Mouse (Mus musculus) adrenal gland, postnatal 10 days (tissue): ENCODE results near the gene Soga1. TPM values are rescaled to one million over a fixed set of nuclear protein-coding genes. Genes with fewer than 3 reads are reported as not detected.
A peak's percentile ranks its signal among the peaks of the same experiment; 100 is the strongest.

Experiments used
- DNase-seq: peaks from one replicate; pipeline ENCODE4 v3.0.0; 2021; ENCODE audit warnings: mixed read lengths
- total RNA-seq, 2 experiments: library from RNA; stranded (reverse); gene quantifications; 2 replicates each; pipeline ENCODE4 v1.2.3; 2021

Gene Soga1
- total RNA-seq, 2 experiments from 2014 or later: 30.3 to 35.9 TPM

DNA sequence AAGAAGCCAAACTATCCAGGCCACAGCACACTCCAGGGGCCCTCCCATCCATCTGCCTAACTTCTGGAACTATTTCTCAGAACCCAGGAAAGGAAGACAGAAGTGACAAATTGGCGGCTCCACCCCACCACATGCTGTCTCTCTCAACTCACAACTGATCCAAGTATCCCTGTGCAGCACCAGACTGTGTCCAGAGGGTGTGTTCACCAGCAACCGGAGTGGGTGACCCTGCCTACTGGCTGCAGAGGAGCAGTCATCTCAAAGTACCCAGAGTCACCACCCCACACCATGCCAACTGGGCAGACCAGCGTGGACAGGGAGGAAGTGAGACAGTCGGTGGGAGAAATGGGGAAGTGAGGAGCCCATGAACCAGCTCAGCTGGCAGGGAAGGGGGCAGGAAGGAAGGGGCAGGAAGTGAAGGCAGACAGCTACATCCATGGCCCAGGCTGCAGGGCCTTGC, 15.8 kb downstream of the Soga1 start:
- DNase-seq: peak; percentile 27

DNA sequence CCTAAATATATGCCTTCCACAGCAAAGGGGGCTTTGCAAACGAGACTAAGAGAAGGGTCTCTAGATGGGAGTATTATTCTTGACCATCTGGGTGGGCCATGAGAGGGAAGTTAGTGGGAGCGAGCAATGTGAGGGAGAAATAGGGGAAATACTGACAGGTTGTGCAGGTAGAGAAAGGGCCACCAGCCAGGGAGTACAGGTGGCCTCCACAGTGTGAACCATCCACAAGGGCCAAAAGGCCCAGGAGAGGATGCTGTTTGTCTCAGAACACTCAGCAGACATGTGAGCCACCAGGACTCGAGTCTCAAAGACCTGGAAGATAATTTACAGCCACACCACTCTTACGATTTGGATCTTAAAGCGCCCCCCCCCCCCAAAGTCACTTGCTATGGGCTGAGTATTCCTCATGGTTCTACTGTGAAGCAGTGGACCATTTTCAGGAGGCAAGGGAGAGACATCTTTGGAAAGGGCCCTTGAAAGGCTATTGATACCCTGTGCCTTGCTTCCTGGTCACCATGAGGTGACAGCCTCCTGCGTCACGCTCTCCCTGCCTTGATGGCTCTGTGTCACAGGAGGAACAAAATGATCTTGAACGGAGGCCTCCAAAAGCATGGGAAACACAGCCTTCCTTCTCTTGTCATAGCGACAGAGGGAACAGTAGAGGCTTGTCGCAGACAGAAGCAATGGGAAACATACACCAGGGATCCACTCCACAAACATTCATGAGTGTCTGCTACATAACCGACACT, 18.3 kb downstream of the Soga1 start:
- no peak for DNase-seq

DNA sequence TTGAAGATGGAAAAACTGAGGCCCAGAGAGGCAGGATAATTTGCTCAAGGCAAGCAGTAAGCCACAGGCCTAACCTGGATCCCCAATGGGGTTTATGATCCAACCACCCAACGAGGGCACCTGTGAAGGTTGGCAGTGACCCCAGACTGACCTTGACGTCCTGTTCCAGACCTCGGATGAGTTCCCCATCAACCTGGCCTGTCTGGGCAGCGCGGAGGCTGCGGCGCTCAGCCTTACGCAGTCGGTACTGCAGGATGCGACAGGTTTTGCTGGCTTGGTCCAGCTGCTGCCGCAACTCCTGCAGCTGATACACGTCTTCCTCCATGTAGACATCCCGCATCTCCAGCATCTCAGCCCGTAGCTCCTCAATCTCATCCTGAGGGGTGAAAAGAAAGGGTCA, 19.0 kb downstream of the Soga1 start:
- DNase-seq: no peak

DNA sequence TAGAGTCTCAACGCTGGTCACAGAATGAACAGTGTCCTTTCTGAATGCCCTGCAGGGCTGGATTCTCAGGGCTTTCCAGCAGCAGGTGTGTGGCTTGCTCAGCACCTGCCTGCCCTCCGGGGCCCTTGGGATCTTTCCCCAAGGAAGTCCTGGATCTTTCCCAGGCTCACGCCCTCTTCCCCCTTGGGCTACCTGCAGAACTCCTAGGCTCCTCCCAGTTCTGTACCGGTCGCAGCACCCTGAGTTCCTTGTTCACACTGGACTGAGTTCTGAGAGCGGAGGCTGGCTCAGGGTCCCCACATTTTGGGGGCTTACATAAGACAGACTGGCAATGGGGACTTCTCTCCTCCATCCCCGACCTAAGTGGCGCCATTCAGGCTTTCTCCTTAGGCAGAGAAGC, 19.9 kb downstream of the Soga1 start:
- DNase-seq: no peak

DNA sequence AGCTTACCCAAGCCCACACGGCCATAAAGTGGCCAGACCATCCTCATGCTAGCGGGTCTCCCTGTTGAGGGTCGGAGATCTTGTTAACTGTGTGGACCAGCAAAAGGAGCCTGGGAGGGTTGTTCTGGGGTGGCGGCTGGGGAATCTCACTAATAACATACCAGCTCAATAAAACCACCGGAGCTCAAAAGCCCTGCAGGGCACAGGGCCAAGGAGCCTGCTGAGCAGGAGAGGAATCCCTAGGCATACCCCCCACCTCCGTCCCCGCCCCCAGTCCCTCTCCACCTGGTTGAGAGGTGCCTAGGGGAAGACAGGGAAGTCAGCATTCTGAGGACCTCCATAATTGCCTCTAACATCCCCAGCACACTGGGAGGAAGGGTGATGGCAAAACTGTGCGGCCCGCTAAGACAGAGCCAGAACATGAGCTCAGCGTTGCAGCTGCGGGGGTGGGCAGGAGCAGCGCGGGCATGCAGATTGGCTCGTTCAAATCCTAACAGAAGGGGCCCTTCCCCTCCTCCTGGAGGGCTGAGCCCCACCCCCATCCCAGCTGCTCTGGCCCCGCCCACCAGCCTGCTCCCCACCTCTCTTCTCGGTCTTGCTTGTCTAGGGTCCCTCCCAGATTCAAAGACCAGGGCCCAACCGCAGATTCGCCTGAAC, 20.6 kb downstream of the Soga1 start:
- DNase-seq: peak; percentile 68

DNA sequence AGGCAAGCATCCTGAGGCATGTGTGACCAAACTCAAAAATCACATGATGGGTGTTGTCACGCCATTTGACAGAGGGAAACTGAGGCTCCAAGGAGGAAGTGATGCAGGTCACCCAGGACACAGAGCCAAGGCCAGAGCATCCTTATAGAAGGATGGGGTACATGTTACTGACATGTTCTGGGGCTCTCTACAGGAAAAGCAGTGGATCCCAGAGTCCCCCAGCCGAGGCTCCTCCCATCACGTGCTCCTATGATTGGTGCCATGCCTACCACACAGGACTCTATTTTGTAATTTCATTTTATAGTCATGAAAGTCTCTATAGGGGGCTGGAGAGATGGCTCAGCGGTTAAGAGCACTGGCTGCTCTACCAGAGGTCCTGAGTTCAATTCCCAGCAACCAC, 21.3 kb downstream of the Soga1 start:
- DNase-seq: no peak

DNA sequence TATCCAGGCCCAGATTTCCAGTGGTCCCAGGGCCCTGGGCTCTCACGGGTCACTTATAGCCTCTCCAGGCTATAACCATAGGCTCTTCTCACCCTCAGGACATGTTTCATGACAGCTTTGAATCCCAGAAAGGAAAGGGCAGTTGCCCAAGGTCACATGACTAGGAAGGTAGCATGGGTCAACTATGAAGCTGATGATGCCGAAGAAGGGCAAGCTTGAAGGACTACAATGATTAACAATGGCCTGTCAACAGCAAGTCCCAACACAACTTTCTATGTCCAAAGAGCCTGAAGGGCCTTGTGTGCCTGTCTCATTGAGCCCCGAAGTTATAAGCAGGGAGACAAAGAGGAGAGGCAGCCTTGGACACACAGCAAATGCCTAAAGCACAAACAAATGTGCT, 21.9 kb downstream of the Soga1 start:
- peak; percentile 16 for DNase-seq

DNA sequence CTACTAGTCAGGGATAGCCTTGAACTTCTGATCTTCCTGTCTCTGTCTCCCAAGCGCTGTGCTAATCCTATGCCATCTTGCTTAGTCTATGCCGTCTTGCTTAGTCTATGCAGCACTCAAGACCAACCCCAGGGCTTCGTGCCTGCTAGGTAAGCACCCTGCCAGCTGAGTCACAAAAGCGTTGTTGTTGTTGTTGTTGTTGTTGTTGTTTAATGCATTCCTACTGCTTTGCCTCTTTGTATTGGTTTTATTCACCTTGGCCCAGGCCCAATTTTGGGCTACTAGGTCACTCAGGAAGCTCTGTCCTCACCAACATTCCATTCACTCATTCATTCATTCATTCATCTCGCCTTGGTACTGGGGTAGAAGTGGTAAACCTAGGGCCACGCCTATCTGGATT, 23.3 kb downstream of the Soga1 start:
- DNase-seq: peak; percentile 28

DNA sequence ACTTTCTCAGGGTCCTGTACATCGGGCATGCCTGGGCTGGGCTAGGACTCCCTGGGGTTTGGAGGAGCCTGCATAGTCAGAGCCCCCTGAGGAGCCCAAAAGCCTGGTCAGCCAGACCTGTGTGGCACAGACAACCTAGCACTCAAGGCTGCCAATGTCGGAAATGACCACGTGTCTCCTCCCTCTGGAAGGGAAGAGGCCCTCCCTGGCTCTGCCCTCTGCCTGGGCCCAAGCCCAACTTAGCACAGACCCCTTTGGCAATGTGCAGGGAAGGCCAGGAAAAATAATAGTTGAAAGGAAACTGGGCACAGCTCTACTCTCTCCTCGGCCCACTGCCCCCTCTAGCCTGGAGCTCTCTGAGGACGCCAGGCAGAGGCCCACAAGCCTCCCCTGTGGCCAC, 24.2 kb downstream of the Soga1 start:
- peak; percentile 82 for DNase-seq

DNA sequence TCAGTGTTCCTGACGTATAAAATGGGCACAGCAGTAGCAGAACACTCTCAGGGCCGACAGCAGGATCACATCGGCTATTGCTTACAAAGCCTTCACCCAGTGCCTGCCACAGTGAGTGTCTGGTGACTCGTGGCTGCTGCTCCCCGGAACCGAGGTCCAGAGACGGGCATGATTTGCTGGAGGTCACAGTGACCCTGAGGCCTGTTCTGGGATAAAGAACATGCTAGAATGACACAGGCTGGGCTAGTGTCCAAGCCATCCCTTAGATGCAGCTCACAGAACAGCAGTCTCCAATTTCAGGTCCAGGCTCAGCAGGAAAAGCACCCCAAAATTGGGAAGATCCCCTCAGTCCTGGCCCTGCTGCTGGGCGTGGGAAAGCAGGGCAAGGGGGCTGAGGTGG, 24.8 kb downstream of the Soga1 start:
- peak; percentile 85 for DNase-seq

DNA sequence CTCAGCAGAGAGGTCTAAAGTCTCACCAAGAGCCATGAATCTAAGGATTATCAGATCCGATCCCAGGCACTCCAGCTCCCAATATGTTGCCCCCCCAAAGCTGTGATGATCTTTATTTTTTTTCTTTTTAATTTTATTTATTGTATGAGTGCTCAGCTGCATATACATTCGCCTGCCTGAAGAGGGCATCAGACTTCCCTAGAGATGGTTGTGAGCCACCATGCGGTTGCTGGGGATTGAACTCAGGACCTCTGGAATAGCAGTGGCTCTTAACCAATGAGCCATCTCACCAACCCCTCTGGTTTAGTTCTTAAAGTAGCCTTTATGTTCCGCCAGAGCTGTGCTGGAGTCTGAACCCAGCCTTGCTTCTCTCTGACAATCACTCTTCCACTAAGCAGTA, 25.3 kb downstream of the Soga1 start:
- DNase-seq: no peak

DNA sequence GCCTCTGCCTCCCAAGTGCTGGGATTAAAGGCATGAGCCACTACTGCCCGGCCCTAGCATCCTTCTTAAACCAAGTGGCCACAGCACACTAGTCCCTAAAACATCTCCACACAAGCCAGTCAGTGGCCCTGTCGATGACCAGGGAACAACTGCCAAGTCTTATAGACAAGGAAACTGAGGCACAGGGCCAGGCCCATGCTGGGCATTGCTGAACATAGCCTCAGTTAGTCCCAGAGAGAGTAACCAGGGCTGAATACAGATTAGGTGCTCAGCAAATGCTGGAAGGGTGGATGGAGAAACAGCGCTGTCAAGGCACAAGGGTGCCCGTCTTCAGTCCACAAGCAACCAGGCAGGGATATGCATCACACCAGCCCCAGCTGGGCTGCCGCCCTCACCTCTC, 25.9 kb downstream of the Soga1 start:
- DNase-seq: no peak

DNA sequence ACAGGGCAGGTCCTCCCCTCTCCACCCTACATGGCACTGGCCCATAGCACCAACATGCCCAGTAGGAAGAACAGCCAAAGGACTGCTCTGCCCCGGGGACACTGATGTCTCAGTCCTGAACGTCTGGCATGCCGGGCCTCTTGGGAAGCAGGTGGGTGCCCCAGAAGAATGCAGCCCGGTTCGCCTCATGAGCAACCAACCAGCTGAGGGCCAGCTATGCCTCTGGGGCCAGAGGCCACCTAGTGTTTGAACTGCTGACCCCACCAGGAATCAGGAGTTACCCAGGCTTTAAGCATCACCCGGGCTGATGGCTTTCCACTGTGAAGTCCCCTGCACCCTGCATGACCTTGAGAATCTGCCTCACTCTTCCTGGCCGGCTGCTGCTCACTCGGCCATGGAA, 26.6 kb downstream of the Soga1 start:
- DNase-seq: peak; percentile 37

DNA sequence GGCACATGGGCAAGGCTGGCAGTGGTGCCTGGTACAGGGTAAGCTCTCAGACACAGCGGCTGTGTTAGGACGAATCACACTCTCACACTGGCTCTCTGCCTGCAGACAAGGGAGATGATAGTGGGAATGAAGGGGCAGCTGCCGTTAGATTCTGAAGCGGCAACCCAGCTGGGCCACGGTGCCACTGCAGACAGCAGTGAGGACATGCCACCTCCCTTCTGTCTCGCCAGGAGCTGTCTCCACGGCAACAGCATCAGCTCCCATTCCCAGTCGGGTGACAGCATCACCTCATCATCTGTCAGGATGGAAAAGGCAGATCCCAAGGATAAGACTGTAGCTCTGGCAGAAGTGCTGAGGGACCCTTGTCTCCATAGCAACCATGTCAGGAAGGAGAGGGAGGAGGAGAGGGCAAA, 29.2 kb downstream of the Soga1 start:
- DNase-seq: no peak

DNA sequence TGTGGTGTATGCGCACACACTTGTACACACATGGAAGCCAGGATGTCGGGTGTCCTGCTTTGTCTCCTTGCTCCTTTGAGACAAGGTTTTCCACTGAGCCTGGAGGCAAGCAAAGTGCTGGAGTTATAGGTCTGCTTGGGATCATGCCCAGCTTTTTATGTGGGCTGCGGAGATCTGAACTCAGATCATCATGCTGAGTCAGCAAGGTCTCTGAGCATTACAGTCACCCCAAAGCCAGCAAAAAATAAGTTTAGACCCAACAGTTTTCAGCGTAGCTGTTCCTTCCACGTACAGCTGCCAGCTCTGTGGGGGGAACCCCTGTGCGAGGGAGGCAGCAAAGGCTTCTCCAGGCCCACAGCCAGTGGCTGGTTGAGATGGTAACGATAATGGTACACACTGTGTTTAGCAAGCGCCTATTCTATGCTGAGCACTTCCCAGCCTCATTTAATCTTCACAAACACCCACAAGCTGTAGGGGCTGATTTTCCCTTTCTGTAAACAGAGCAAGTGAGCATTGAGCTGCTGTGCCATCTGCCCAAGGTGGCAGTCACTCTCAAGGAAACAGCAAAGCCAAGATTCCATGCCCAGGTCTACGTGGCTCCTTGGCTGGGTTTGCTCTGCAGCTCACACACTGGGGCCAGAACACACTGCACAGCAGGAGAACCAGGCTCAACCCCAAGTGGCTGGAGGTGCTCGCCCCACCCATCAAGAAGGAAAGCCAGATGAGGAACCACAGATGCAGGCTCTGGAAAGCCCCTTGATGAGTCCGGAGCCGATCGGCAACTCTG, 30.5 kb downstream of the Soga1 start:
- DNase-seq: no peak

DNA sequence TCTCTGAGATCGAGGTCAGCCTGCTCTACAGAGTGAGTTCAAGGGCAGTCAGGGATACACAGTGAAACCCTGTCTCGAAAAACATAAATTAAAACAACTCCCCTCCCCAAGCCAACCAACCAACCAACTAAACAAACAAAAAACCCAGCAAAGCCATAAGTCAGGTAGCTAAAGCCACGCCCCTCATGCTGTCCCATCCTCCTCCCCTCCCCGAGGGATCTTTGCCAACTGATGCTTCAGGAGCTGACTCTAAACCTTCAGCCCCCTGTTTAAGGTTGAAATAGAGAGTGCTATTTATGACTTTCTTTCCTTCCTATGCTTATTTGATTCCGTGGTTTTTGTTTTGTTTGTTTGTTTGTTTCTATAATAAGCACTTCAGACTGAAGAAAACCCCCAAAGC, 32.1 kb downstream of the Soga1 start:
- DNase-seq: no peak

DNA sequence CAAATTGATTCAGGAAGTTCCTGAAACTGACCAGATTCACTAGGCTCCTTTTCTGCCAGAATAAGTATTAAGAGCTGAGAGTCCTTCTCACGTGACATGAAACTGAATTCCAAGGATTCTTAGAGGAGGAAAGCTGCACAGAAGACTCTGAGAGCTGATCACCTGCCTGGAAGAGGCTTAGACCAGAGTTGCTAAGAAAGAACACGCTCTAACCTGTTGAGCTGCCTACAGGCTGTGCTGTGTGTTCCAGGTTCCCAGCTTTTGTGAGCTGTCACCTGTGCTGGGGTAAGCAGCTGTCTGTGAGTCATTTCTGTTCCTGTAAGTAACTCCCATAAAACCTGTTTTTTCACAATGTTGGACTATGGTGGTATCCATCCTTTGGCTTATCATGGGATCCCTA, 33.1 kb downstream of the Soga1 start:
- no peak for DNase-seq

DNA sequence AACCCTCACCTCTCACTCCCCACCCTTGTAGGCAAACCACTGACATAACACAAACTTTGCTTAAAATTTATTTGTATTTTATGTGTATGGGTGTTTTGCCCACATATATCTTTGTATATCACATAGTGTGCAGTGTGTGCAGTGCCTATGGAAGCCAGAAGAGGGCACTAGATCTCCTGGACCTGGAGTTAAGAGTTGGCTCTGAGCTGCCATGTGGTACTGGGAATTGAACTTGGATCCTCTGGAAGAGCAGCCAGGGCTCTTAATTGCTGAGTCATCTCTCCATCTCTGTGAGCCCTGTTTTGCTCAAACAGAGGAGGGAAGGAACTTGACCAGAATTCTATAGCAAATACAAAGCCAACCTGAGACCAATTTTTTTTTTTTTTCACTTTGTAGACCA, 35.1 kb downstream of the Soga1 start:
- DNase-seq: no peak

DNA sequence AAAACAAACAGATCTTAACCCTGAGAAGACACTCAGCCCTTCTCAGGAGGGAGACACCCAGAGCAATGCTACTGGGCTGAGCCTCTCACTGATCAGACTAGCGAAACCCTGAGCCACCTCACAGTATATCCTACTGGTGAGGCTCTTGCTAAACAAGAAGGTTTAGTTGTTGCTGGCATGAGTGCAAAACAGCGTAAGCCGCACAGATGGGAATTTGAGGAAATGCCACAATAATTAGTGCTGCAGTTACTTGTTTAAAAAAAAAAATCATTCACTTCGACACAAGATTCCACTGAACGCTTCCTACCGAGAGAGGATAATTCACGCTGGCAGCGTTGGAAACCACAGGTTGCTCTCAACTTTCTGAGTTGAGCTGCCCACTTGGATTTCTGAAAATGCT, 35.5 kb downstream of the Soga1 start:
- DNase-seq: no peak

DNA sequence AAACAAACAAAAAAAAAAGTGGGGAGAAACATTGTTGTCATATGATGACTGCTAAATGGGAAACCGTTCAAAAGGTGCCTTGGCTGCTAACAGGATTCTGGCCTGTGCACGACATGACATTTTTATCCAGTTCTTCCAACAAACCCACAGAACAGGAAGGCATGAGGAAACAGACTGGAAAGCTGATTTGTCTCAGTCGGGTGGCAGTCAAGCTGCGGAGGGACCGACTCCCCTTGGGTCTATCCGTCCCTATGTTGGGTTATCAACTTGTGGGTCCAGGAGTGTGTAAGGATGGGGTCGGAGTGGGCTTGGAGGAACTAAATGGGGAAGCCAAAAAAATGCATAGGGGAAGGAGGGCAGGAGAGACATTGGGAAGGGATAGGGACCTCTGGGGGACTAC, 37.6 kb downstream of the Soga1 start:
- DNase-seq: no peak

DNA sequence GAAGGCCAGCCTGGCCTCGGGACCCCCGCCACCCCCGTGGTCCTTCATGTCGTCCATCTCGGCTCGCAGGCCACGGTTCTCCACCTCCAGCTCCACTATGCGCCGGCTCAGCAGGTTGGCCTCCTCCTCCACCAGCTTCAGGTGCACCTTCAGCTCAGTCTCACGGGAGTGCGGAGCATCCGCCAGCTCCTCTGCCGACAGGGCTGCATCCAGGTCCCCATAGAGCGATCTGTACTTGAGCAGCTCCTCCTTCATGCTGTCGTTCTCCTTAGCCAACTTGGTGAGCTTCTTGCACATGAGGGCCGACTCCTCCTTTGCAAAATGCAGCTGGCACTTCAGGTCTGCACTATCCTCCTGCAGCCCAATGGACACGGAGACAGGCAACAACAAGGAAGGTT, 38.4 kb downstream of the Soga1 start:
- no peak for DNase-seq

DNA sequence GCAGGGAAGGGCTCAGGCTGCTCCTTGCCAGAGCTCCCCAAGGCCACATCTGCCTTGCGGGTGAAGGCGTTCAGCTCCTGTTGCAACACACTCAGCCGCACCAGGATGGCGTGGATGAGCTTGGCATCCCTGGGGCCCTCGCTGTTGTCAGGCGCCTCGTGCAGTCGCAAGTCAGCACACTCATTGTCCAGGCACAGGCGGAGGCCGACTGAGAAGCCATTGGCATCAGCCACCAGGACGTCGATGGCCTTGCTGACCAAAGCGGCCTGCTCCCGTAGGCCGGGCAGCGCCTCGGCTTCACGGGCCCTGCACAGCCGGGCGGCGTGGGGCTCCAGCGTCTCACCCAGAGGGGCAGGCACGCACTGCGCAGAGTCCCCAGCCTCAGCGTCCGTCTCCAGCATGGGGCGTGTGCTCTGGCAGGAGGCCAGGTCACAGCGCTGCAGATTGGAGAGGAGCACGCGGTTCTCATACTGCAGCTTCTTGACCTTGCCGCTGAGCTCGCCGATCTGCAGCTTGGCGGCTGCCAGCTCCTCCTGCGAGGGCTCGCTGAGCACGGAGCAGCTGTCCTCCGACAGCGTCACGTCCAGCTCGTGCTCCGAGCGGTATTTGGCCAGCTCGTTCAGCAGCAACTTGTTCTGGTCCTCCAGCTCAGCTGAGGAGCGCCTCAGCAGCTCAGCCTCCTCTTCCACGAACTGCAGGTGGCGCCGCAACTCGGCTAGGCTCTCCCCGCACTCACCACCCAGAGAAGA, 39.0 kb downstream of the Soga1 start:
- peak; percentile 56 for DNase-seq

DNA sequence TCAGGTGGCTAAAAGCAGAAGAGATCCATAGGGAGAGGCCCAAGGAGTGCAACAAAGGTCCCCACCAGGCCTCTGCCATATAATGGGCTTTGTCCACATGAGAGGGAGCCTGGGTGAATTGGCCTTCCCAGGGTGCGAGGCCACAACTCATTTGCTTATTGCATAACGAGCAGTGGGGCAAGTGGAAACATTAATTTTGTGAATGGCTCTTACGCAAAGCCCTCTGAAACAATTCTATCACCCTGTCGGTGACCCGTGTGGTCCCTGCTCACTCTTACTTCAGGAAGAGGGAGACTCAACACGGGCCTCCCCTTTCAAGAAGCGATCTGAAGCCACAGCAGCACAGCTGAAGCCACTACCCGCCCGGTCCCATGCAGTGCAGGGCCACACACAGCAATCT, 41.8 kb downstream of the Soga1 start:
- no peak for DNase-seq
